Mouse (Mus musculus) common myeloid progenitor, adult 5-6 weeks (primary cell): ENCODE data around the gene Ctdspl. TPM values are rescaled to one million over a fixed set of nuclear protein-coding genes. Genes with fewer than 3 reads are reported as not detected.

Experiments
- ATAC-seq: replicated peaks from 2 replicates; pipeline ENCODE4 v1.8.0; 2016; ENCODE audit warnings: low read depth, mild to moderate bottlenecking, moderate TSS enrichment, inconsistent platforms; ENCODE audit not compliant: poor library complexity, severe bottlenecking
- total RNA-seq: library from RNA; stranded (forward); fragments of 200-1000, 187-1606 nt; gene quantifications from 2 replicates; pipeline ENCODE4 v1.2.3, GENCODE M21; 2017

The Ctdspl gene
- total RNA-seq, result 6.3 and 7.8 TPM in 2 replicates

GRCm38 (mm10) chr9:118926111-118926650 is at the start of gene Ctdspl:
Ctdspl (plus strand) TSS chr9:118926453.
- ATAC-seq, result no peak

- ATAC-seq, result peak; percentile 75
These were observed 49.4 kb upstream of the Ctdspl start for GRCm38 (mm10) chr9:118876902-118877301.

- no peak for ATAC-seq
These were observed 48.8 kb upstream of the Ctdspl start for GRCm38 (mm10) chr9:118877365-118878008.

- no peak for ATAC-seq
These were observed 47.7 kb upstream of the Ctdspl start for GRCm38 (mm10) chr9:118878596-118878995.

GRCm38 (mm10) chr9:118881281-118881945 is 44.8 kb upstream of the Ctdspl start:
- peak; percentile 37; the same call in 1 of the 2 replicates for ATAC-seq

- no peak for ATAC-seq
These were observed 44.3 kb upstream of the Ctdspl start for GRCm38 (mm10) chr9:118881946-118882284.

GRCm38 (mm10) chr9:118883150-118883549 is 43.1 kb upstream of the Ctdspl start:
- peak; percentile 59 for ATAC-seq

GRCm38 (mm10) chr9:118885785-118886184 is 40.5 kb upstream of the Ctdspl start:
- no peak for ATAC-seq

- ATAC-seq, result no peak
These were observed 39.1 kb upstream of the Ctdspl start for GRCm38 (mm10) chr9:118887201-118887600.

- no peak for ATAC-seq
These were observed 38.5 kb upstream of the Ctdspl start for GRCm38 (mm10) chr9:118887734-118888133.

GRCm38 (mm10) chr9:118890149-118890548 is 36.1 kb upstream of the Ctdspl start:
- ATAC-seq, result peak; percentile 93

- no peak for ATAC-seq
These were observed 35.6 kb upstream of the Ctdspl start for GRCm38 (mm10) chr9:118890645-118891044.

- no peak for ATAC-seq
These were observed 35.2 kb upstream of the Ctdspl start for GRCm38 (mm10) chr9:118891068-118891467.

- no peak for ATAC-seq
These were observed 34.7 kb upstream of the Ctdspl start for GRCm38 (mm10) chr9:118891593-118891992.

GRCm38 (mm10) chr9:118895101-118895500 is 31.2 kb upstream of the Ctdspl start:
- no peak for ATAC-seq

GRCm38 (mm10) chr9:118900677-118901076 is 25.6 kb upstream of the Ctdspl start:
- ATAC-seq, result no peak

GRCm38 (mm10) chr9:118901917-118902316 is 24.3 kb upstream of the Ctdspl start:
- ATAC-seq, result no peak

- ATAC-seq, result peak; percentile 77
These were observed 18.2 kb upstream of the Ctdspl start for GRCm38 (mm10) chr9:118907934-118908620.

GRCm38 (mm10) chr9:118913048-118913447 is 13.2 kb upstream of the Ctdspl start:
- ATAC-seq, result peak; percentile 81

- ATAC-seq, result no peak
These were observed 12.6 kb upstream of the Ctdspl start for GRCm38 (mm10) chr9:118913613-118914012.

- no peak for ATAC-seq
These were observed 11.7 kb upstream of the Ctdspl start for GRCm38 (mm10) chr9:118914589-118914988.
